Comparison of ENCODE assay signal across 27 mouse cellular contexts in the genomic region with DNA sequence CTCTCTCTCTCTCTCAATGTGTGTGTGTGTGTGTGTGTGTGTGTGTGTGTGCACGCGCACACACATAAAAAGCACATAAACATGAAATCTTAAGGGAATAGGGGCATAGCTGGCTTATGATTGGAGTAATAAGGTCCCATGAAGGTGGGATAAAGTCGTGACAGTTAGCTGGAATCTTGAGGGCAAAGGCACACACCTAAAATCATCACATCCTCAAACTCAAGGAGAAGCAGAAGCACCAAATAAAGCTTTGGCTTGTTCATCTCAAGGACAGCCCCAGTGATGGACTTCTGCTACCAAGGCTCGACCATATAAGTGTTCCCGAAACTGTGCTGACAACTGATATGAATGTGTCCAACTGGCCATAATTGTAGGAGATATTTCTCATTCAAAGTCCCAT. TPM values are rescaled to one million over a fixed set of nuclear protein-coding genes. Genes with fewer than 3 reads are reported as not detected.
DNase-seq lines count a peak whose midpoint lies in the region; ATAC-seq and TF ChIP-seq lines count a peak whose summit lies in the region.
"Had no signal": no experiment of that assay in that cellular context is flagged by ENCODE, and none has a peak within 500 bp of the region (broad histone marks: within the 10 kb centered on the region; RNA-seq: fewer than 3 reads in every experiment).

No protein-coding gene starts in this region.

- H3K36me3 ChIP-seq in kidney, adult 2 months (ENCODE audit: control insufficient read depth, insufficient read depth, low read length) = no peaks in the 10 kb centered on the region
- no peaks in the 10 kb centered on the region for H3K36me3 ChIP-seq in kidney, embryonic 16.5 days (ENCODE audit: insufficient read depth, low read length)
- no peaks in the 10 kb centered on the region for H3K36me3 ChIP-seq in testis, adult 2 months (ENCODE audit: control insufficient read depth, insufficient read depth, low read length)
- H3K36me3 ChIP-seq: G1E had no signal

- peak; percentile 86 for DNase-seq in heart, adult 11 months
- DNase-seq in heart, adult 18-20 months = no peak
- peak; percentile 25 for DNase-seq in kidney, adult 2 months
- peak; percentile 2 for DNase-seq in lung, postnatal 25 days (ENCODE audit: low spot score)
- DNase-seq in lung, postnatal 10 days = no peak
- DNase-seq in testis, postnatal 10 days (ENCODE audit: low spot score) = no peak
- DNase-seq: adrenal gland, adult 2 months; adrenal gland, adult 8-10 months; adrenal gland, postnatal 10 days; adrenal gland, postnatal 14 days; adrenal gland, postnatal 25 days; adrenal gland, postnatal 36 days; B cell, adult 2 months; cerebellum, adult 11 months; cerebellum, adult 11-12 months had no signal

- H3K9ac ChIP-seq in kidney, embryonic 16.5 days (replicated peaks; ENCODE audit: low read length) = no peak overlapping the region

- 84% methylated on average over 5 of the region's 5 CpGs for WGBS in kidney, adult 2 months
- WGBS in kidney, embryonic 16.5 days = 75% methylated on average over 5 of the region's 5 CpGs

- H3K4me1 ChIP-seq in kidney, adult 2 months (ENCODE audit: control insufficient read depth, insufficient read depth, low read length) = no peaks in the 10 kb centered on the region
- H3K4me1 ChIP-seq in kidney, embryonic 16.5 days (ENCODE audit: insufficient read depth, low read length) = no peaks in the 10 kb centered on the region
- no peaks in the 10 kb centered on the region for H3K4me1 ChIP-seq in testis, adult 2 months (ENCODE audit: control insufficient read depth, insufficient read depth, low read length)

- no peak overlapping the region for H3K27ac ChIP-seq in kidney, adult 2 months (ENCODE audit: insufficient read depth, low read depth, low read length)
- no peak overlapping the region for H3K27ac ChIP-seq in kidney, embryonic 16.5 days (ENCODE audit: low read length)
- no peak overlapping the region for H3K27ac ChIP-seq in testis, adult 2 months (ENCODE audit: control insufficient read depth, insufficient read depth, low read depth, low read length)

- ATAC-seq in kidney, embryonic 16.5 days (ENCODE audit: low FRiP score, low TSS enrichment) = no peak
- ATAC-seq: activated CD4-positive, CD25-positive, alpha-beta regulatory T cell, adult 4 months; CD4-positive, CD25-positive, alpha-beta regulatory T cell, adult 4 months; Patski had no signal

- H3K27me3 ChIP-seq in kidney, adult 2 months (replicated peaks; ENCODE audit: control insufficient read depth, insufficient read depth, low read length) = no peaks in the 10 kb centered on the region
- H3K27me3 ChIP-seq in kidney, embryonic 16.5 days (ENCODE audit: insufficient read depth, low read length) = no peaks in the 10 kb centered on the region
- H3K27me3 ChIP-seq in testis, adult 2 months (ENCODE audit: control insufficient read depth, insufficient read depth, low read length) = no peaks in the 10 kb centered on the region

- no peak overlapping the region for H3K4me3 ChIP-seq in kidney, adult 2 months (ENCODE audit: insufficient read depth, low read depth, low read length)
- H3K4me3 ChIP-seq in kidney, embryonic 16.5 days (ENCODE audit: low read length) = no peak overlapping the region
- peak overlapping the region; percentile 23; the same call in 1 of the 2 replicates for H3K4me3 ChIP-seq in testis, adult 2 months (ENCODE audit: control insufficient read depth, low read depth, low read length)

- no peaks in the 10 kb centered on the region for H3K9me3 ChIP-seq in kidney, embryonic 16.5 days (ENCODE audit: low read length)
- H3K9me3 ChIP-seq: G1E had no signal

- H3K4me2 ChIP-seq in kidney, embryonic 16.5 days (replicated peaks; ENCODE audit: low read depth, low read length) = no peak overlapping the region

- no peak for TF ChIP-seq CTCF in kidney, adult 2 months (conservative IDR thresholded peaks at IDR 0.05; ENCODE audit: insufficient read depth, insufficient read length, low read depth, low read length)
- TF ChIP-seq CTCF in testis, adult 2 months (IDR thresholded peaks at IDR 0.05; ENCODE audit: control insufficient read depth, insufficient read depth, insufficient replicate concordance, low read depth, low read length) = no peak

- TF ChIP-seq POLR2A in kidney, adult 2 months (IDR thresholded peaks at IDR 0.05; ENCODE audit: low read depth, low read length) = no peak
- TF ChIP-seq POLR2A in testis, adult 2 months (IDR thresholded peaks at IDR 0.05; ENCODE audit: control insufficient read depth, low read depth, low read length) = no peak

RNA-seq across cellular contexts. Expression of gene AW822073, which starts 9.8 kb away (rescaled TPM):
- total RNA-seq in heart, adult 18-20 months (2021) = not detected
- not detected in 2 replicates for polyA plus RNA-seq in kidney, adult 2 months (2012; rRNA removed)
- not detected in 2 replicates for polyA plus RNA-seq in kidney, embryonic 16.5 days (2015; fragmentation: Nextera tagmentation; extraction: Ambion mirVana)
- polyA plus RNA-seq in testis, adult 2 months (2012; rRNA removed) = 3.1 and 4.6 TPM in 2 replicates
- total RNA-seq: adrenal gland, adult 18-20 months; adrenal gland, adult 2 months; adrenal gland, adult 8-10 months; adrenal gland, postnatal 10 days; adrenal gland, postnatal 14 days; adrenal gland, postnatal 25 days; adrenal gland, postnatal 36 days; adrenal gland, postnatal 4 days; CH12.LX; MEL had no signal
- polyA plus RNA-seq: activated CD4-positive, CD25-positive, alpha-beta regulatory T cell, adult 4 months; adrenal gland, adult 2 months; brain, embryonic 14.5 days; C2C12; CD4-positive, CD25-positive, alpha-beta regulatory T cell, adult 4 months; G1E; Patski had no signal

RNA-seq across cellular contexts. Expression of gene Duxf3, which starts 17.5 kb away (rescaled TPM):
- total RNA-seq in heart, adult 18-20 months (2021) = not detected
- not detected in 2 replicates for polyA plus RNA-seq in kidney, adult 2 months (2012; rRNA removed)
- not detected in 2 replicates for polyA plus RNA-seq in kidney, embryonic 16.5 days (2015; fragmentation: Nextera tagmentation; extraction: Ambion mirVana)
- polyA plus RNA-seq in testis, adult 2 months (2012; rRNA removed) = 4.0 and 4.8 TPM in 2 replicates
- total RNA-seq: adrenal gland, adult 18-20 months; adrenal gland, adult 2 months; adrenal gland, adult 8-10 months; adrenal gland, postnatal 10 days; adrenal gland, postnatal 14 days; adrenal gland, postnatal 25 days; adrenal gland, postnatal 36 days; adrenal gland, postnatal 4 days; MEL had no signal
- polyA plus RNA-seq: adrenal gland, adult 2 months; brain, embryonic 14.5 days; C2C12; G1E; Patski had no signal

RNA-seq across cellular contexts. Expression of gene Gm4981, which starts 21.6 kb away (rescaled TPM):
- total RNA-seq in heart, adult 18-20 months (2021) = not detected
- not detected in 2 replicates for polyA plus RNA-seq in kidney, adult 2 months (2012; rRNA removed)
- polyA plus RNA-seq in kidney, embryonic 16.5 days (2015; fragmentation: Nextera tagmentation; extraction: Ambion mirVana) = not detected in 2 replicates
- polyA plus RNA-seq in testis, adult 2 months (2012; rRNA removed) = 0.20 and 0.29 TPM in 2 replicates
- total RNA-seq: adrenal gland, adult 18-20 months; adrenal gland, adult 2 months; adrenal gland, adult 8-10 months; adrenal gland, postnatal 10 days; adrenal gland, postnatal 14 days; adrenal gland, postnatal 25 days; adrenal gland, postnatal 36 days; adrenal gland, postnatal 4 days; CH12.LX; G1E; MEL had no signal
- polyA plus RNA-seq: activated CD4-positive, CD25-positive, alpha-beta regulatory T cell, adult 4 months; adrenal gland, adult 2 months; brain, embryonic 14.5 days; C2C12; CD4-positive, CD25-positive, alpha-beta regulatory T cell, adult 4 months; G1E; Patski had no signal

RNA-seq across cellular contexts. Expression of gene Gcc2, which starts 40.4 kb away (rescaled TPM):
- 10 to 100 TPM; 30.4 to 31.0 TPM for total RNA-seq in heart, adult 18-20 months (2021)
- 11.3 and 13.0 TPM in 2 replicates for polyA plus RNA-seq in kidney, adult 2 months (2012; rRNA removed)
- polyA plus RNA-seq in kidney, embryonic 16.5 days (2015; fragmentation: Nextera tagmentation; extraction: Ambion mirVana) = 48.8 and 49.3 TPM in 2 replicates
- polyA plus RNA-seq in testis, adult 2 months (2012; rRNA removed) = 14.4 and 17.3 TPM in 2 replicates

Comparison
In these comparisons a context has a peak if more than half of its experiments do, and no peak if none do; other contexts are left out.
1. DNase-seq: peak in heart, adult 11 months (single experiment), kidney, adult 2 months (single experiment) and lung, postnatal 25 days (single experiment); none in heart, adult 18-20 months (0 of 2), lung, postnatal 10 days (single experiment) and testis, postnatal 10 days (single experiment).